Mouse (Mus musculus) forebrain, postnatal 0 days (tissue): ENCODE measurements at regions not wholly inside any gene's neighbourhood (a gene's known extent, or its start where the extent isn't known, plus 50 kb on each side); places are given as distances from the start of the nearest gene placed in this dataset.
A peak's percentile ranks its signal among the peaks of the same experiment; 100 is the strongest.

ENCODE experiments used
- ATAC-seq: fragments of 200-750 bp; cut with Nextera tagmentation; 2 replicates; pipeline ENCODE4 v1.8.0; 2017; ENCODE audit warnings: mild to moderate bottlenecking, moderate library complexity
- DNase-seq: peaks from one replicate; pipeline ENCODE4 v3.0.0-alpha.2; 2015
- H3K27ac ChIP-seq: fragments of 300-500 bp; sonication (generic); 2 replicates; pipeline ENCODE4 v1.5.1; 2014; ENCODE audit warnings: low read depth, mild to moderate bottlenecking, antibody characterized with exemption, low read length, moderate library complexity, mixed read lengths
- H3K27me3 ChIP-seq: fragments of 300-500 bp; sonication (generic); 2 replicates; pipeline ENCODE4 v1.6.1; 2014; ENCODE audit warnings: mild to moderate bottlenecking, low read length, mixed read lengths; ENCODE audit not compliant: insufficient read depth
- H3K36me3 ChIP-seq: fragments of 300-500 bp; sonication (generic); 2 replicates; pipeline ENCODE4 v1.6.1; 2014; ENCODE audit warnings: mild to moderate bottlenecking, moderate library complexity; ENCODE audit not compliant: insufficient read depth
- H3K4me1 ChIP-seq: fragments of 300-500 bp; sonication (generic); 2 replicates; pipeline ENCODE4 v1.6.1; 2014; ENCODE audit warnings: antibody characterized with exemption; ENCODE audit not compliant: insufficient read depth
- H3K4me2 ChIP-seq: fragments of 300-500 bp; sonication (generic); 2 replicates; pipeline ENCODE4 v1.6.1; 2014; ENCODE audit warnings: low read depth, mild to moderate bottlenecking, moderate library complexity
- H3K4me3 ChIP-seq: fragments of 300-500 bp; sonication (generic); 2 replicates; pipeline ENCODE4 v1.5.1; 2014; ENCODE audit warnings: low read depth, low read length, mixed read lengths
- H3K9ac ChIP-seq: fragments of 300-500 bp; sonication (generic); 2 replicates; pipeline ENCODE4 v1.6.1; 2014; ENCODE audit warnings: mild to moderate bottlenecking
- H3K9me3 ChIP-seq: fragments of 300-500 bp; sonication (generic); 2 replicates; pipeline ENCODE4 v1.6.1; 2016; ENCODE audit warnings: low read length
- CTCF ChIP-seq: sonication (generic); IDR thresholded peaks from 2 replicates; pipeline ENCODE4 v1.5.1; 2016; ENCODE audit warnings: antibody characterized with exemption, control low read depth, low read depth
- WGBS: fragments of 180-500 bp; shearing (Covaris S2); extraction: QIAGEN DNeasy Blood & Tissue Kit; methylation state at CpG from one replicate; pipeline ENCODE4 v1.1.7; 2014; 5-methylcytosine and 5-hydroxymethylcytosine counted together

DNA sequence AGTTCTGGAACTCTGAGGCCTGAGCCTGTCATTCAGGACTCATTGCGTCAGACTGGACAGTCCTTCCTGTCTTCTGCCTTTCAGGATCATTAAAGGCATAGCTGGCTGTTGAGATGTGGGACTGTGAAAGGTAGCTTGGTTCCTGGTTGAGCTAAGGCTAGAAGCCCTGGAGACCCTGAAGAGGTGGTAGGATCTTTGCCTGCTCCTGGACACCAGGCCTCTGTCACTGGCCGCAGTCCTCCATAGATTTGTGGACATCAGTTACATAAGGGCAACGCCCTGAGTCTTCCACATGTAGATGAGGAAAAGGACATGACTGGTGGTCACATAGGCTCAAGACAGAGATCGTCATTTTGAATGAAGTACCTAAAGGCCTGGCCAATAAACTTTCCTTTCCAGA is 127.9 kb downstream of the Opa1 start:
- no peaks in the 10 kb centered on the region for H3K27me3 ChIP-seq
- 93% methylated on average over 4 of the region's 4 CpGs for WGBS

DNA sequence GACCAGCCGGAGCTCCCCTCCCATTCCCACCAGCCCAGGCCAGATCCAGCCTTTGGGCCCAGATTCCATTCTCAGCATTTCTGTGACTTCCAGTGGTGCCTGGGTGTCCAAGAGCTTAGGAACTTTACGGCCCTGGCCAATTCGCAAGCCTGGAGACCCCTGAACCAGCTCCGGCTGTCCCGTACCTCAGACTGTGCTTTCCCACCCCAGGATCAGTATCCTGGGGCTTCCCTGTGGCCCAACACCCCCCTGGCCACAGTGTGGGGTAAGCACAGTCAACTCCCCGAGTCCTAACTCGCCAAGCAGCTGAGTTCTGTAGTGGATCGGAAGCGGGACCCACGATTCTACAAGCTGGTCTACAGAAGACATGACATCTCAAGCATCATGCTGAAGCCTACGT is 128.5 kb downstream of the Opa1 start:
- no peaks in the 10 kb centered on the region for H3K4me1 ChIP-seq
- no peaks in the 10 kb centered on the region for H3K36me3 ChIP-seq
- no peak overlapping the region for H3K9ac ChIP-seq
- DNase-seq = no peak
- H3K27me3 ChIP-seq = no peaks in the 10 kb centered on the region
- H3K4me3 ChIP-seq = no peak overlapping the region
- H3K27ac ChIP-seq = no peak overlapping the region
- H3K4me2 ChIP-seq = no peak overlapping the region
- TF ChIP-seq CTCF = no peak
- ATAC-seq = no peak
- H3K9me3 ChIP-seq = no peaks in the 10 kb centered on the region
- WGBS = 95% methylated on average over 11 of the region's 11 CpGs

More for the DNA sequence above, 127.9 kb downstream of the Opa1 start:
- no peak for TF ChIP-seq CTCF
- no peak overlapping the region for H3K9ac ChIP-seq
- H3K4me1 ChIP-seq = no peaks in the 10 kb centered on the region
- ATAC-seq (no peak), DNase-seq (no peak)
- H3K27ac ChIP-seq = no peak overlapping the region
- H3K4me3 ChIP-seq = no peak overlapping the region
- H3K4me2 ChIP-seq = no peak overlapping the region
- H3K9me3 ChIP-seq = no peaks in the 10 kb centered on the region
- no peaks in the 10 kb centered on the region for H3K36me3 ChIP-seq

DNA sequence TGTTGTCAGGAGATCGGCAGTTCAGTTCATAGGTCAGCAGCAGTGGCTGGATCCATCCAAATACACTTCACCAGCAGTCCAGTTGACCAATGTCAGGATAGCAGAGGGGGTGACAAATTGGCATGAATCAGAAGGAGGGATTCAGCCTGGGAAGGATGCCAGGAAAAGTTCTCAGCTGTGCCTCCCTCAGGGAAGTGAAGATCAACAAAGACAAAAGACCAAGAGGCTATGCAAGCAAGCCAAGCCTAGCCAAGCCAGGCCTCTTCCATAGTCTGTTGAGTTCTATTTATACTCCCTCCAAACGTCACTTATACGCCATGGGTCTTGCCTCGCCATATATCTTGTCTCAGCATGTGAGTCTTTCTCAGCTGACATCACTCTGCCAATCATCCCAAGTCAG is 129.9 kb downstream of the Opa1 start:
- no peak overlapping the region for H3K4me3 ChIP-seq
- H3K27me3 ChIP-seq = no peaks in the 10 kb centered on the region
- no peak overlapping the region for H3K27ac ChIP-seq
- no peak overlapping the region for H3K9ac ChIP-seq
- H3K36me3 ChIP-seq = no peaks in the 10 kb centered on the region
- H3K4me2 ChIP-seq = no peak overlapping the region
- DNase-seq (no peak), ATAC-seq (no peak)
- no peak for TF ChIP-seq CTCF
- WGBS = 69% methylated on average over 4 of the region's 4 CpGs
- H3K4me1 ChIP-seq = no peaks in the 10 kb centered on the region
- H3K9me3 ChIP-seq = no peaks in the 10 kb centered on the region

DNA sequence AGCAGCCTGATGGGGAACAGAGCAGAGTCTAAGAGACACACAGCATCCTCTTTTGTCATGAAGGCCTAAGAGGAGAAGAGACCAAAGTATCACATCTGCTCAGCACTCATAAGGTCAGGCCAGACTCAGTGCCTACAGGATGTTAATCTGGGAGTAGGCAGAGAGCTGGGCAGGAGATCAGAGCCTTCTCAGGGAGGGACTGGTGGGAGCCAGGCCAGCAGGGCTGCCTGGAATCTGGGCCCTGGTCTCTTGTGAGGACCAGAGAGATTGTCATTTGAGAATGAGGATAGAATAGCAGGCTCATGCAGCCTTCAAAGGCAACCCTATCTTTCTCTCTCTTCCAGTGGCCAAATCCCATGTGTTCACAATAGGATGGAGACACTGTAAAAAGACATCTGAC is 132.3 kb downstream of the Opa1 start:
- DNase-seq (no peak), ATAC-seq (no peak)
- Histone ChIP-seq H3K36me3 (no peaks in the 10 kb centered on the region), H3K4me3 (no peak overlapping the region), H3K4me1 (0 out of 2 replicates have a peak, but pooled peaks cover 4% of the 10 kb centered on the region), H3K9ac (no peak overlapping the region), H3K27ac (no peak overlapping the region), H3K27me3 (no peaks in the 10 kb centered on the region), H3K9me3 (no peaks in the 10 kb centered on the region), H3K4me2 (no peak overlapping the region)
- TF ChIP-seq CTCF = no peak

DNA sequence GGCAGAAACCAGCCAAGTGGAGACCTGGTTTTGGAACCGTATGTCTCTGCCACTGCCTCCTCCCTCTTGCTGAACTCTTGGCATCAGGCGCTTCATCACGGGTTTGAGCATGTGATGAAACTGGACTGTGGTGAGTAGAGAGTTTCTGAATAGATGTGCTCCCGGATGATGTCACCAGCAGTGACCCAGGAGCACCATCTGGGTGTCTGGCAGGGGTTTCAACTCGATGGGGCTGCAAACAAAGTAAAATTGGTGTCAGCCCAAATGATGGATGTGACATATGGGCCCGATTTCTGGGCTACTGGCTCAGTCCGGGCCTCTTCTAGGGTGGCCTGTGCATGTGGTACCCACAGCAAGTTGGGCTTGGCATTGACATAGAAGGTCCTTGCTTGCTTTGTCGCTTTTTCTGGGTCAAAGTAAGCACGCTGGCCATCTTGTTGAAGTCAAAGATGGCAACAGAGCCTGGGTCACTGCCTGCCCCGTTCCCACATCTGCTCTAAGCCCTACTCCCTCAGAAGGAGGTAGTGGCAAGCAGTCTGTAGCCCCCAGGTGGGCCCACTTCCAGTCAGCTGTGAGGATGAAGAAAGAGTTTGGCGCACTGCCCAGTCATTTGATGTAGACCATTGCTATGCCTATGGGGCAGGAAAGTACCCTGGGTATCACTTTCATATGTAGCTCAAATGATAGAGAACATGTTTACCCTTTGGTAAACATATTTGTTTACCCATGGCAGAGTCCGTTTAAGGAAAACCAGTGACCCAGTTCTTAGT is 133.0 kb downstream of the Opa1 start:
- WGBS = 61% methylated on average over 12 of the region's 12 CpGs
- H3K27ac ChIP-seq = no peak overlapping the region
- no peak for DNase-seq
- H3K4me3 ChIP-seq = no peak overlapping the region
- no peaks in the 10 kb centered on the region for H3K27me3 ChIP-seq
- 0 out of 2 replicates have a peak, but pooled peaks cover 4% of the 10 kb centered on the region for H3K4me1 ChIP-seq
- no peak for TF ChIP-seq CTCF
- H3K9me3 ChIP-seq = no peaks in the 10 kb centered on the region
- H3K36me3 ChIP-seq = no peaks in the 10 kb centered on the region
- no peak overlapping the region for H3K9ac ChIP-seq
- no peak overlapping the region for H3K4me2 ChIP-seq
- ATAC-seq = peak; percentile 38; the same call in 1 of the 2 replicates

DNA sequence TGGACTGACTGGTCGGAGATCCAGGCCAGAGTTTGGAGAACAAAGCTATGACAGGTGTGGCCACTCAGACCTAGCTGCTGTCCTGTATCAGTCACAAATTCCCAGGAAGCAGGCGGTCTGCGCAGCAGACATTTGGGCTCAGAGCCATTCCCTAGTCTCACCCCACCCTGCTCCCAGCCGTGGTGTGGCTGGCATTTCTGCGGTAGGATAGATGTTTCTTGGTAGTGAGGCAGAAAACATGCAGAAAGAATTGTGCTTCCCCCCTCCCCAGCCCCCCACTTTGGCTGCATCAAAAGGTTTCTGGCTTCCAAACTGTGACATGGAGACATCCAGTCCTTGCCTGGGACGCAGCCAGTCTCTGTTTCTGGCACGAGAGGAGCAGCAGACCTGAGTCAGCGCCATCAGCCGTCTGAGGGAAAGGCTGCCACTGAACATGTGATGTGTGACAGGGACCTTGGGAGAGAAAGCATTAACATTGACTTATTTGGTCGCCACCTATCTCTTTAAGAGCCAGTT is 135.5 kb downstream of the Opa1 start:
- ATAC-seq = peak; percentile 85
- Histone ChIP-seq H3K27me3 (peaks cover 5% of the 10 kb centered on the region), H3K4me3 (no peak overlapping the region), H3K4me2 (no peak overlapping the region), H3K36me3 (no peaks in the 10 kb centered on the region), H3K9me3 (no peaks in the 10 kb centered on the region), H3K27ac (peak overlapping the region; percentile 29; the same call in 1 of the 2 replicates), H3K4me1 (0 out of 2 replicates have a peak, but pooled peaks cover 4% of the 10 kb centered on the region), H3K9ac (no peak overlapping the region)
- 0 out of 2 replicates have a peak, but pooled peaks have one; percentile 2 for TF ChIP-seq CTCF
- WGBS = 35% methylated on average over 10 of the region's 10 CpGs
- peak; percentile 84 for DNase-seq

DNA sequence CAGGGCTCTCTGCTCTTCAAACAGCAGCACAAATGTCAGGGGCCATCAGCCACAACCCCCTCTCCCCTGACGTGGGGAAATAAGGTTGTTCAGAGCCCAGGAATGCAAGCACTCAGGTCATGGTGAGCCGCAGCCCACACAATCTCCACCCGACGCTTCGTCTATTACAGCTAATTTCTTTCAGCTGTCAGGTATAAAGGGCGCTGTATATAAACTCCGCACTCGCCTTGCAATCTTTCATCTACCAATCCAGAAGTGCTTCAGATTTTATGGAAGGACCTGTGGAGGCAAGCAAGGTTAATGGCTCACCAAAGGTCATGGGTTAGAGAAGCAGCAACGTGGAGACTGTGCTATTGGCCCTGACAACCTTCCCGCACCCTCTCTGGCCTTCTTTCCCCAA is 139.8 kb downstream of the Opa1 start:
- Histone ChIP-seq H3K4me3 (no peak overlapping the region), H3K27me3 (peaks cover 9% of the 10 kb centered on the region), H3K4me1 (0 out of 2 replicates have a peak, but pooled peaks cover 7% of the 10 kb centered on the region), H3K9ac (no peak overlapping the region), H3K9me3 (no peaks in the 10 kb centered on the region), H3K4me2 (no peak overlapping the region), H3K36me3 (no peaks in the 10 kb centered on the region), H3K27ac (no peak overlapping the region)
- WGBS = 70% methylated on average over 10 of the region's 10 CpGs
- no peak for TF ChIP-seq CTCF
- DNase-seq (no peak), ATAC-seq (no peak)
